Mouse (Mus musculus): ENCODE results near the gene Kcnk5. TPM values are rescaled to one million over a fixed set of nuclear protein-coding genes. Genes with fewer than 3 reads are reported as not detected.
A peak's percentile ranks its signal among the peaks of the same experiment; 100 is the strongest.

The Kcnk5 gene
- polyA plus RNA-seq, 1 experiment, result 7.2 TPM

GRCm38 (mm10) chr14:20162686-20163085 lies 18.9 kb downstream of the Kcnk5 start:
- no peaks in the 10 kb centered on the region for H3K36me3 ChIP-seq (ENCODE audit: control insufficient read depth, insufficient read depth)
- H3K4me2 ChIP-seq (ENCODE audit: low read depth), result peak overlapping the region; percentile 44
- H3K27me3 ChIP-seq (ENCODE audit: control insufficient read depth, insufficient read depth, insufficient read length), result no peaks in the 10 kb centered on the region
- peaks cover 26% of the 10 kb centered on the region for H3K79me2 ChIP-seq (ENCODE audit: control insufficient read depth, insufficient read depth)
- H3K4me3 ChIP-seq, result no peak overlapping the region
- H3ac ChIP-seq (ENCODE audit: control insufficient read depth, insufficient read length), result no peak overlapping the region
- no peak for TF ChIP-seq POLR2A (IDR thresholded peaks at IDR 0.05; ENCODE audit: insufficient read length, low read depth)
- no peak for TF ChIP-seq MYOD1 (IDR thresholded peaks at IDR 0.05; ENCODE audit: control insufficient read depth in 1 of 3, insufficient read length in 2 of 3, low read depth in 2 of 3)
- no peak for TF ChIP-seq USF1 (IDR thresholded peaks at IDR 0.05; ENCODE audit: low read depth)
- TF ChIP-seq CEBPB (IDR thresholded peaks at IDR 0.05; ENCODE audit: insufficient read depth, poor library complexity, severe bottlenecking), result no peak

GRCm38 (mm10) chr14:20158727-20159681 lies 22.6 kb downstream of the Kcnk5 start:
- peaks cover 23% of the 10 kb centered on the region for H3K79me2 ChIP-seq (ENCODE audit: control insufficient read depth, insufficient read depth)
- peak overlapping the region; percentile 43 for H3K4me2 ChIP-seq (ENCODE audit: low read depth)
- H3K4me3 ChIP-seq, result no peak overlapping the region
- no peak overlapping the region for H3ac ChIP-seq (ENCODE audit: control insufficient read depth, insufficient read length)
- TF ChIP-seq CEBPB (IDR thresholded peaks at IDR 0.05; ENCODE audit: insufficient read depth, poor library complexity, severe bottlenecking), result no peak
- peak in 2 of 3 experiments; percentile 71 to 75 for TF ChIP-seq MYOD1 (IDR thresholded peaks at IDR 0.05; ENCODE audit: control insufficient read depth in 1 of 3, insufficient read length in 2 of 3, low read depth in 2 of 3)
- no peak for TF ChIP-seq USF1 (IDR thresholded peaks at IDR 0.05; ENCODE audit: low read depth)
- TF ChIP-seq POLR2AphosphoS2 (IDR thresholded peaks at IDR 0.05; ENCODE audit: insufficient read length, low read depth), result no peak
- TF ChIP-seq REST (IDR thresholded peaks at IDR 0.05; ENCODE audit: insufficient read depth, insufficient read length), result no peak
- no peak for TF ChIP-seq SRF (IDR thresholded peaks at IDR 0.05; ENCODE audit: control insufficient read depth, insufficient read length, low read depth)
- no peak for TF ChIP-seq POLR2A (IDR thresholded peaks at IDR 0.05; ENCODE audit: insufficient read length, low read depth)
- TF ChIP-seq MYOG (IDR thresholded peaks at IDR 0.05; ENCODE audit: control insufficient read depth in 1 of 3, insufficient read depth in 1 of 3, insufficient read length in 2 of 3, low read depth in 2 of 3), result peak in 1 of 3 experiments; percentile 19
- TF ChIP-seq MAX (IDR thresholded peaks at IDR 0.05; ENCODE audit: low read depth), result no peak
- no peaks in the 10 kb centered on the region for H3K36me3 ChIP-seq (ENCODE audit: control insufficient read depth, insufficient read depth)
- no peaks in the 10 kb centered on the region for H3K27me3 ChIP-seq (ENCODE audit: control insufficient read depth, insufficient read depth, insufficient read length)

DNA sequence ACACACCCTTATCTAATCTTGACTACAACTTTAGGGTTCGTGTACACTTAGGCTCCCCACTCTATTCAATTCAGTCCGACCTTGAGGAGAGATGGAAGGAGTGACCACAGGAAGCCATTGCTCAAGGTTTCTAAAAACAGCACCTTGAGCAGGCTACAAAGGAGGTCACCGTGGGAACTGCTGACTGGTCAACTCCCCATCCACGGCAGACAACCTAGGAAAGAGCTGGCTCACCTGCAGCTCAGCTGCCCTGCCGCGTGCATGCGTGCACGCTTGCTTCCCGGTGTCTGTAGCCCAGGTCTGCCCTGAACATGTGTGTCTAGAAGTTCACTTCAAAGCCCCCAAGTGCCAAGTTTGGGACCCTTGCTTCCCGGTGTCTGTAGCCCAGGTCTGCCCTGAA lies 24.0 kb downstream of the Kcnk5 start:
- Histone ChIP-seq H3K79me2 (ENCODE audit: control insufficient read depth, insufficient read depth) (peaks cover 36% of the 10 kb centered on the region), H3ac (ENCODE audit: control insufficient read depth, insufficient read length) (no peak overlapping the region), H3K36me3 (ENCODE audit: control insufficient read depth, insufficient read depth) (no peaks in the 10 kb centered on the region), H3K27me3 (ENCODE audit: control insufficient read depth, insufficient read depth, insufficient read length) (no peaks in the 10 kb centered on the region), H3K4me3 (no peak overlapping the region), H3K4me2 (ENCODE audit: low read depth) (no peak overlapping the region)
- TF ChIP-seq TCF12 (IDR thresholded peaks at IDR 0.05; ENCODE audit: insufficient read depth, poor library complexity, severe bottlenecking) (no peak), MYOG (IDR thresholded peaks at IDR 0.05; ENCODE audit: control insufficient read depth in 1 of 3, insufficient read depth in 1 of 3, insufficient read length in 2 of 3, low read depth in 2 of 3) (no peak), POLR2A (IDR thresholded peaks at IDR 0.05; ENCODE audit: insufficient read length, low read depth) (no peak), TCF3 (IDR thresholded peaks at IDR 0.05; ENCODE audit: insufficient read length, low read depth) (no peak), POLR2AphosphoS2 (IDR thresholded peaks at IDR 0.05; ENCODE audit: insufficient read length, low read depth) (no peak), MAX (IDR thresholded peaks at IDR 0.05; ENCODE audit: low read depth) (no peak), REST (IDR thresholded peaks at IDR 0.05; ENCODE audit: insufficient read depth, insufficient read length) (no peak), SRF (IDR thresholded peaks at IDR 0.05; ENCODE audit: control insufficient read depth, insufficient read length, low read depth) (no peak), USF1 (IDR thresholded peaks at IDR 0.05; ENCODE audit: low read depth) (no peak), CEBPB (IDR thresholded peaks at IDR 0.05; ENCODE audit: insufficient read depth, poor library complexity, severe bottlenecking) (no peak), MYOD1 (IDR thresholded peaks at IDR 0.05; ENCODE audit: control insufficient read depth in 1 of 3, insufficient read length in 2 of 3, low read depth in 2 of 3) (no peak), E2F4 (IDR thresholded peaks at IDR 0.05; ENCODE audit: insufficient read depth) (no peak)

GRCm38 (mm10) chr14:20155718-20156117 lies 25.9 kb downstream of the Kcnk5 start:
- Histone ChIP-seq H3K36me3 (ENCODE audit: control insufficient read depth, insufficient read depth) (no peaks in the 10 kb centered on the region), H3K27me3 (ENCODE audit: control insufficient read depth, insufficient read depth, insufficient read length) (no peaks in the 10 kb centered on the region), H3K4me2 (ENCODE audit: low read depth) (peak overlapping the region; percentile 28), H3K79me2 (ENCODE audit: control insufficient read depth, insufficient read depth) (peaks cover 32% of the 10 kb centered on the region), H3K4me3 (no peak overlapping the region), H3ac (ENCODE audit: control insufficient read depth, insufficient read length) (no peak overlapping the region)
- TF ChIP-seq TCF12 (IDR thresholded peaks at IDR 0.05; ENCODE audit: insufficient read depth, poor library complexity, severe bottlenecking), result no peak

DNA sequence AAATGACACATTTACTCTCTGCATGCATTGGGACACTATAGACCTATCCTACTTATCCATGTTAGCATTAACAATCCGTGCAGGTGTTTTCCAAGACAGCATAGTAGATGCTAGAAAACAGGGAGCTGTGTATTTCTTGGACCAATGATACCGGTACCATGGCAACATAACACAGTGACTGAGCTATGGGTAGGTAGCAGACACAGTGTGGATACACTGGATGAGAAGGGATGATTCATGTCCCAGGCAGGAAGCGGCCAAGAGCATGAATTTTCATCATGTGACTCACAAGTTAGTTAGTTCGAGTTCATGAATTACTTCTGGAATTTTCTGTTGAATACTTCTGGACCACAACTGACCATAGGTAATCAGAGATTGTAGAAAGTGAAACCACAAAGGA lies 26.7 kb downstream of the Kcnk5 start:
- Histone ChIP-seq H3K27me3 (ENCODE audit: control insufficient read depth, insufficient read depth, insufficient read length) (no peaks in the 10 kb centered on the region), H3K79me2 (ENCODE audit: control insufficient read depth, insufficient read depth) (peaks cover 28% of the 10 kb centered on the region), H3K4me2 (ENCODE audit: low read depth) (peak overlapping the region; percentile 28), H3ac (ENCODE audit: control insufficient read depth, insufficient read length) (no peak overlapping the region), H3K36me3 (ENCODE audit: control insufficient read depth, insufficient read depth) (no peaks in the 10 kb centered on the region), H3K4me3 (no peak overlapping the region)
- TF ChIP-seq REST (IDR thresholded peaks at IDR 0.05; ENCODE audit: insufficient read depth, insufficient read length), result no peak
- peak; percentile 87 for TF ChIP-seq USF1 (IDR thresholded peaks at IDR 0.05; ENCODE audit: low read depth)

Measured in myocyte (in vitro differentiated cells).